Mouse (Mus musculus): ENCODE data around the gene Nfatc3. TPM values are rescaled to one million over a fixed set of nuclear protein-coding genes. Genes with fewer than 3 reads are reported as not detected.

Gene Nfatc3
- polyA plus RNA-seq, 1 experiment = 11.8 TPM

DNA sequence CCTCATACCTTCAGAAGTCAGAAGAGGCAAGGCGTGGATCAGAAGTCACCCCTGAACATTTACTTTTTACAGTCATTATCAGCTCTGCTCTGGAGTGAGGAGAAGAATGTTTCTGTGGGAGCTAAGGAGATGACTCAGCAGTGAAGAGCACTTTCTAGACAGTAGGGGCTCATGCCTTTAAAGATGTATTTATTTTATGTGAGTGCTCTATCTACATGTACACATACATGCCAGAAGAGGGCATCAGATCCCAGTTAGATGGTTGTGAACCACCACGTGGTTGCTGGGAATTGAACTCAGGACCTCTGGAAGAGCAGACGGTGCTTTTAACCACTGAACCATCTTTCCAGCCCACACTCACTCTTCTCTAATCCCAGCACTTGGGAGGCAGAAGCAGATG, 68.4 kb downstream of the Nfatc3 start:
- peaks cover 37% of the 10 kb centered on the region for H3K36me3 ChIP-seq (ENCODE audit: control insufficient read depth, insufficient read depth)
- no peak overlapping the region for H3K4me3 ChIP-seq
- H3ac ChIP-seq (ENCODE audit: control insufficient read depth, insufficient read length) = no peak overlapping the region
- TF ChIP-seq USF1 (IDR thresholded peaks at IDR 0.05; ENCODE audit: low read depth) = peak; percentile 28
- no peak for TF ChIP-seq REST (IDR thresholded peaks at IDR 0.05; ENCODE audit: insufficient read depth, insufficient read length)
- TF ChIP-seq SRF (IDR thresholded peaks at IDR 0.05; ENCODE audit: control insufficient read depth, insufficient read length, low read depth) = no peak
- no peak for TF ChIP-seq POLR2A (IDR thresholded peaks at IDR 0.05; ENCODE audit: insufficient read length, low read depth)
- no peak for TF ChIP-seq CEBPB (IDR thresholded peaks at IDR 0.05; ENCODE audit: insufficient read depth, poor library complexity, severe bottlenecking)
- no peak for TF ChIP-seq TCF3 (IDR thresholded peaks at IDR 0.05; ENCODE audit: insufficient read length, low read depth)
- no peak for TF ChIP-seq POLR2AphosphoS2 (IDR thresholded peaks at IDR 0.05; ENCODE audit: insufficient read length, low read depth)
- TF ChIP-seq MYOD1 (IDR thresholded peaks at IDR 0.05; ENCODE audit: control insufficient read depth in 1 of 3, insufficient read length in 2 of 3, low read depth in 2 of 3) = no peak
- H3K79me2 ChIP-seq (ENCODE audit: control insufficient read depth, insufficient read depth) = no peaks in the 10 kb centered on the region
- no peak overlapping the region for H3K4me2 ChIP-seq (ENCODE audit: low read depth)
- H3K27me3 ChIP-seq (ENCODE audit: control insufficient read depth, insufficient read depth, insufficient read length) = no peaks in the 10 kb centered on the region

GRCm38 (mm10) chr8:106127882-106128410, 69.3 kb downstream of the Nfatc3 start:
- no peaks in the 10 kb centered on the region for H3K27me3 ChIP-seq (ENCODE audit: control insufficient read depth, insufficient read depth, insufficient read length)
- no peaks in the 10 kb centered on the region for H3K79me2 ChIP-seq (ENCODE audit: control insufficient read depth, insufficient read depth)
- no peak overlapping the region for H3K4me2 ChIP-seq (ENCODE audit: low read depth)
- no peak overlapping the region for H3ac ChIP-seq (ENCODE audit: control insufficient read depth, insufficient read length)
- no peak overlapping the region for H3K4me3 ChIP-seq
- TF ChIP-seq MAX (IDR thresholded peaks at IDR 0.05; ENCODE audit: low read depth) (no peak), POLR2A (IDR thresholded peaks at IDR 0.05; ENCODE audit: insufficient read length, low read depth) (no peak), E2F4 (IDR thresholded peaks at IDR 0.05; ENCODE audit: insufficient read depth) (no peak), TCF3 (IDR thresholded peaks at IDR 0.05; ENCODE audit: insufficient read length, low read depth) (no peak), TCF12 (IDR thresholded peaks at IDR 0.05; ENCODE audit: insufficient read depth, poor library complexity, severe bottlenecking) (no peak), MYOG (IDR thresholded peaks at IDR 0.05; ENCODE audit: control insufficient read depth in 1 of 3, insufficient read depth in 1 of 3, insufficient read length in 2 of 3, low read depth in 2 of 3) (no peak), REST (IDR thresholded peaks at IDR 0.05; ENCODE audit: insufficient read depth, insufficient read length) (no peak), POLR2AphosphoS2 (IDR thresholded peaks at IDR 0.05; ENCODE audit: insufficient read length, low read depth) (no peak), MYOD1 (IDR thresholded peaks at IDR 0.05; ENCODE audit: control insufficient read depth in 1 of 3, insufficient read length in 2 of 3, low read depth in 2 of 3) (no peak), SRF (IDR thresholded peaks at IDR 0.05; ENCODE audit: control insufficient read depth, insufficient read length, low read depth) (no peak), USF1 (IDR thresholded peaks at IDR 0.05; ENCODE audit: low read depth) (no peak), CEBPB (IDR thresholded peaks at IDR 0.05; ENCODE audit: insufficient read depth, poor library complexity, severe bottlenecking) (no peak)
- H3K36me3 ChIP-seq (ENCODE audit: control insufficient read depth, insufficient read depth) = peaks cover 37% of the 10 kb centered on the region

GRCm38 (mm10) chr8:106129232-106129930, 70.7 kb downstream of the Nfatc3 start:
- Histone ChIP-seq H3ac (ENCODE audit: control insufficient read depth, insufficient read length) (no peak overlapping the region), H3K4me3 (no peak overlapping the region), H3K36me3 (ENCODE audit: control insufficient read depth, insufficient read depth) (peaks cover 37% of the 10 kb centered on the region), H3K27me3 (ENCODE audit: control insufficient read depth, insufficient read depth, insufficient read length) (no peaks in the 10 kb centered on the region), H3K4me2 (ENCODE audit: low read depth) (no peak overlapping the region), H3K79me2 (ENCODE audit: control insufficient read depth, insufficient read depth) (no peaks in the 10 kb centered on the region)
- no peak for TF ChIP-seq E2F4 (IDR thresholded peaks at IDR 0.05; ENCODE audit: insufficient read depth)
- no peak for TF ChIP-seq MYOD1 (IDR thresholded peaks at IDR 0.05; ENCODE audit: control insufficient read depth in 1 of 3, insufficient read length in 2 of 3, low read depth in 2 of 3)
- no peak for TF ChIP-seq REST (IDR thresholded peaks at IDR 0.05; ENCODE audit: insufficient read depth, insufficient read length)
- TF ChIP-seq SRF (IDR thresholded peaks at IDR 0.05; ENCODE audit: control insufficient read depth, insufficient read length, low read depth) = no peak
- TF ChIP-seq POLR2AphosphoS2 (IDR thresholded peaks at IDR 0.05; ENCODE audit: insufficient read length, low read depth) = no peak
- TF ChIP-seq TCF3 (IDR thresholded peaks at IDR 0.05; ENCODE audit: insufficient read length, low read depth) = no peak
- no peak for TF ChIP-seq CEBPB (IDR thresholded peaks at IDR 0.05; ENCODE audit: insufficient read depth, poor library complexity, severe bottlenecking)
- no peak for TF ChIP-seq MYOG (IDR thresholded peaks at IDR 0.05; ENCODE audit: control insufficient read depth in 1 of 3, insufficient read depth in 1 of 3, insufficient read length in 2 of 3, low read depth in 2 of 3)
- no peak for TF ChIP-seq TCF12 (IDR thresholded peaks at IDR 0.05; ENCODE audit: insufficient read depth, poor library complexity, severe bottlenecking)
- no peak for TF ChIP-seq MAX (IDR thresholded peaks at IDR 0.05; ENCODE audit: low read depth)
- TF ChIP-seq USF1 (IDR thresholded peaks at IDR 0.05; ENCODE audit: low read depth) = no peak
- no peak for TF ChIP-seq POLR2A (IDR thresholded peaks at IDR 0.05; ENCODE audit: insufficient read length, low read depth)

DNA sequence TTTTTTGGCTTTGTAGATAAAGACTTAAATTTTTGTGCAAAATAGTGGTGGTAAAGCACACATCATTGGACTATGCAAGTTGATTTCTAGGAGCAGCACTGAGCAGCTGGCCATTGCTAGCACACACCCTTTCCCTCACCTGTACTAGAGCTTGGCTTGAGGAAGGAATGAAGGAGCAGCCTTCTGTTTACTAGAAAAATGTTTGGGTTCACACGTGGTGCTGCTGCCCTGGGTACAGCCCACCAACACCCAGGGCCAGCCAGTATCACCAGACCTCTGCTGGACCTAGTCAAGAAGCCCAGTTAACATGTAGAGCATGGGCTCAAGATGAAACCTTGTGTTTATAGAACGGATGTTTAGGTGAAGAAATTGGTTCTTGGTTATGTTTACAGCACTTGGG, 71.4 kb downstream of the Nfatc3 start:
- no peak for TF ChIP-seq MYOG (IDR thresholded peaks at IDR 0.05; ENCODE audit: control insufficient read depth in 1 of 3, insufficient read depth in 1 of 3, insufficient read length in 2 of 3, low read depth in 2 of 3)
- no peak for TF ChIP-seq SRF (IDR thresholded peaks at IDR 0.05; ENCODE audit: control insufficient read depth, insufficient read length, low read depth)
- Histone ChIP-seq H3ac (ENCODE audit: control insufficient read depth, insufficient read length) (no peak overlapping the region), H3K4me3 (no peak overlapping the region), H3K79me2 (ENCODE audit: control insufficient read depth, insufficient read depth) (no peaks in the 10 kb centered on the region), H3K36me3 (ENCODE audit: control insufficient read depth, insufficient read depth) (peaks cover 37% of the 10 kb centered on the region), H3K27me3 (ENCODE audit: control insufficient read depth, insufficient read depth, insufficient read length) (no peaks in the 10 kb centered on the region), H3K4me2 (ENCODE audit: low read depth) (no peak overlapping the region)

- Histone ChIP-seq H3K27me3 (ENCODE audit: control insufficient read depth, insufficient read depth, insufficient read length) (no peaks in the 10 kb centered on the region), H3K36me3 (ENCODE audit: control insufficient read depth, insufficient read depth) (peaks cover 37% of the 10 kb centered on the region), H3K79me2 (ENCODE audit: control insufficient read depth, insufficient read depth) (no peaks in the 10 kb centered on the region), H3K4me2 (ENCODE audit: low read depth) (no peak overlapping the region), H3K4me3 (no peak overlapping the region), H3ac (ENCODE audit: control insufficient read depth, insufficient read length) (no peak overlapping the region)
- TF ChIP-seq POLR2AphosphoS2 (IDR thresholded peaks at IDR 0.05; ENCODE audit: insufficient read length, low read depth) (no peak), E2F4 (IDR thresholded peaks at IDR 0.05; ENCODE audit: insufficient read depth) (no peak), SRF (IDR thresholded peaks at IDR 0.05; ENCODE audit: control insufficient read depth, insufficient read length, low read depth) (no peak), POLR2A (IDR thresholded peaks at IDR 0.05; ENCODE audit: insufficient read length, low read depth) (no peak), MYOD1 (IDR thresholded peaks at IDR 0.05; ENCODE audit: control insufficient read depth in 1 of 3, insufficient read length in 2 of 3, low read depth in 2 of 3) (no peak), USF1 (IDR thresholded peaks at IDR 0.05; ENCODE audit: low read depth) (no peak), CEBPB (IDR thresholded peaks at IDR 0.05; ENCODE audit: insufficient read depth, poor library complexity, severe bottlenecking) (no peak), TCF3 (IDR thresholded peaks at IDR 0.05; ENCODE audit: insufficient read length, low read depth) (no peak), MAX (IDR thresholded peaks at IDR 0.05; ENCODE audit: low read depth) (no peak), MYOG (IDR thresholded peaks at IDR 0.05; ENCODE audit: control insufficient read depth in 1 of 3, insufficient read depth in 1 of 3, insufficient read length in 2 of 3, low read depth in 2 of 3) (no peak), REST (IDR thresholded peaks at IDR 0.05; ENCODE audit: insufficient read depth, insufficient read length) (no peak), TCF12 (IDR thresholded peaks at IDR 0.05; ENCODE audit: insufficient read depth, poor library complexity, severe bottlenecking) (no peak)
Measured at GRCm38 (mm10) chr8:106130505-106130904, 71.9 kb downstream of the Nfatc3 start.
